Mouse (Mus musculus) thymus, adult 2 months (tissue): ENCODE results near the gene Gde1.

Source experiments
- CTCF ChIP-seq: fragments of 200-500 bp; IDR thresholded peaks from 2 replicates; pipeline ENCODE4 v1.5.1; 2012; ENCODE audit warnings: mild to moderate bottlenecking, control low read depth, low read length, moderate library complexity, borderline replicate concordance; ENCODE audit not compliant: control insufficient read depth, poor library complexity, insufficient read depth; ENCODE audit errors: extremely low read depth
- POLR2A ChIP-seq: fragments of 200-500 bp; IDR thresholded peaks from 2 replicates; pipeline ENCODE4 v1.6.1; 2012; ENCODE audit warnings: mild to moderate bottlenecking, low read length, control low read depth, moderate library complexity; ENCODE audit not compliant: control insufficient read depth, poor library complexity, insufficient read depth; ENCODE audit errors: extremely low read depth

GRCm38 (mm10) chr7:118650891-118651290, 54.7 kb downstream of the Gde1 start:
- no peak for TF ChIP-seq CTCF
- no peak for TF ChIP-seq POLR2A
